Mouse (Mus musculus): ENCODE results near the gene Ndufa4. TPM values are rescaled to one million over a fixed set of nuclear protein-coding genes. Genes with fewer than 3 reads are reported as not detected.

Ndufa4 gene
- polyA plus RNA-seq (2012; ENCODE audit: insufficient read depth, low replicate concordance), result 21.3 TPM in 1 of 2 replicates, not detected in the other

GRCm38 (mm10) chr6:11907269-11908032, at the start of gene Ndufa4, which contains the start of gene Phf14:
Gene Ndufa4, minus strand, starts transcription at chr6:11907497.
Gene Phf14, plus strand, starts transcription at chr6:11907809.
- no peak for TF ChIP-seq GATA1 (IDR thresholded peaks at IDR 0.05; ENCODE audit: borderline replicate concordance, low read length)
- no peak for TF ChIP-seq FLI1 (IDR thresholded peaks at IDR 0.05; ENCODE audit: low read length)
- Histone ChIP-seq H3K9me3 (no peaks in the 10 kb centered on the region), H3K4me3 (replicated peaks) (peak within 1 kb of the TSS; percentile 98), H3K36me3 (replicated peaks; ENCODE audit: low read length) (peaks cover 37% of the 10 kb centered on the region), H3K4me1 (peaks cover 41% of the 10 kb centered on the region), H3K27me3 (replicated peaks) (no peaks in the 10 kb centered on the region)

- Histone ChIP-seq H3K9me3 (no peaks in the 10 kb centered on the region), H3K4me3 (replicated peaks) (peak overlapping the region; percentile 40), H3K36me3 (replicated peaks; ENCODE audit: low read length) (peaks cover 55% of the 10 kb centered on the region), H3K27me3 (replicated peaks) (no peaks in the 10 kb centered on the region), H3K4me1 (peaks cover 58% of the 10 kb centered on the region)
- TF ChIP-seq FLI1 (IDR thresholded peaks at IDR 0.05; ENCODE audit: low read length) (no peak), GATA1 (IDR thresholded peaks at IDR 0.05; ENCODE audit: borderline replicate concordance, low read length) (no peak)
Observed at GRCm38 (mm10) chr6:11948100-11948499, 40.8 kb upstream of the Ndufa4 start.

- Histone ChIP-seq H3K36me3 (replicated peaks; ENCODE audit: low read length) (peaks cover 60% of the 10 kb centered on the region), H3K27me3 (replicated peaks) (no peaks in the 10 kb centered on the region), H3K9me3 (no peaks in the 10 kb centered on the region), H3K4me1 (peaks cover 64% of the 10 kb centered on the region), H3K4me3 (replicated peaks) (no peak overlapping the region)
- no peak for TF ChIP-seq FLI1 (IDR thresholded peaks at IDR 0.05; ENCODE audit: low read length)
Observed at GRCm38 (mm10) chr6:11942089-11942488, 34.8 kb upstream of the Ndufa4 start.

GRCm38 (mm10) chr6:11940895-11941294, 33.6 kb upstream of the Ndufa4 start:
- Histone ChIP-seq H3K27me3 (replicated peaks) (no peaks in the 10 kb centered on the region), H3K4me1 (peaks cover 55% of the 10 kb centered on the region), H3K9me3 (no peaks in the 10 kb centered on the region), H3K36me3 (replicated peaks; ENCODE audit: low read length) (peaks cover 52% of the 10 kb centered on the region), H3K4me3 (replicated peaks) (no peak overlapping the region)
- no peak for TF ChIP-seq GATA1 (IDR thresholded peaks at IDR 0.05; ENCODE audit: borderline replicate concordance, low read length)
- no peak for TF ChIP-seq FLI1 (IDR thresholded peaks at IDR 0.05; ENCODE audit: low read length)

- Histone ChIP-seq H3K9me3 (no peaks in the 10 kb centered on the region), H3K36me3 (replicated peaks; ENCODE audit: low read length) (peaks cover 33% of the 10 kb centered on the region), H3K4me3 (replicated peaks) (no peak overlapping the region), H3K27me3 (replicated peaks) (no peaks in the 10 kb centered on the region), H3K4me1 (peaks cover 13% of the 10 kb centered on the region; the same call in 1 of the 2 replicates)
- no peak for TF ChIP-seq FLI1 (IDR thresholded peaks at IDR 0.05; ENCODE audit: low read length)
- no peak for TF ChIP-seq GATA1 (IDR thresholded peaks at IDR 0.05; ENCODE audit: borderline replicate concordance, low read length)
Observed at GRCm38 (mm10) chr6:11933403-11933802, 26.1 kb upstream of the Ndufa4 start.

- Histone ChIP-seq H3K36me3 (replicated peaks; ENCODE audit: low read length) (peaks cover 30% of the 10 kb centered on the region), H3K27me3 (replicated peaks) (no peaks in the 10 kb centered on the region), H3K9me3 (peaks cover 4% of the 10 kb centered on the region; the same call in 1 of the 2 replicates), H3K4me1 (peaks cover 21% of the 10 kb centered on the region), H3K4me3 (replicated peaks) (peak overlapping the region; percentile 31)
- no peak for TF ChIP-seq FLI1 (IDR thresholded peaks at IDR 0.05; ENCODE audit: low read length)
- TF ChIP-seq GATA1 (IDR thresholded peaks at IDR 0.05; ENCODE audit: borderline replicate concordance, low read length), result no peak
Observed at GRCm38 (mm10) chr6:11927485-11927884, 20.2 kb upstream of the Ndufa4 start.

GRCm38 (mm10) chr6:11926082-11926595, 18.8 kb upstream of the Ndufa4 start:
- peak overlapping the region; percentile 99 for H3K4me3 ChIP-seq (replicated peaks)
- peaks cover 34% of the 10 kb centered on the region for H3K36me3 ChIP-seq (replicated peaks; ENCODE audit: low read length)
- no peaks in the 10 kb centered on the region for H3K27me3 ChIP-seq (replicated peaks)
- peaks cover 4% of the 10 kb centered on the region; the same call in 1 of the 2 replicates for H3K9me3 ChIP-seq
- peaks cover 19% of the 10 kb centered on the region for H3K4me1 ChIP-seq
- no peak for TF ChIP-seq GATA1 (IDR thresholded peaks at IDR 0.05; ENCODE audit: borderline replicate concordance, low read length)

- H3K4me1 ChIP-seq, result peaks cover 19% of the 10 kb centered on the region
- H3K9me3 ChIP-seq, result peaks cover 4% of the 10 kb centered on the region; the same call in 1 of the 2 replicates
- TF ChIP-seq GATA1 (IDR thresholded peaks at IDR 0.05; ENCODE audit: borderline replicate concordance, low read length) (no peak), FLI1 (IDR thresholded peaks at IDR 0.05; ENCODE audit: low read length) (no peak)
Observed at GRCm38 (mm10) chr6:11925496-11926041, 18.3 kb upstream of the Ndufa4 start.

GRCm38 (mm10) chr6:11908170-11908569, 873 bp upstream of the Ndufa4 start:
- Histone ChIP-seq H3K27me3 (replicated peaks) (no peaks in the 10 kb centered on the region), H3K4me3 (replicated peaks) (peak overlapping the region; percentile 98), H3K36me3 (replicated peaks; ENCODE audit: low read length) (peaks cover 30% of the 10 kb centered on the region), H3K4me1 (peaks cover 36% of the 10 kb centered on the region), H3K9me3 (no peaks in the 10 kb centered on the region)
- no peak for TF ChIP-seq GATA1 (IDR thresholded peaks at IDR 0.05; ENCODE audit: borderline replicate concordance, low read length)
- TF ChIP-seq FLI1 (IDR thresholded peaks at IDR 0.05; ENCODE audit: low read length), result no peak

More at GRCm38 (mm10) chr6:11925496-11926041, 18.3 kb upstream of the Ndufa4 start:
- peak overlapping the region; percentile 99 for H3K4me3 ChIP-seq (replicated peaks)
- H3K36me3 ChIP-seq (replicated peaks; ENCODE audit: low read length), result peaks cover 34% of the 10 kb centered on the region
- no peaks in the 10 kb centered on the region for H3K27me3 ChIP-seq (replicated peaks)

- TF ChIP-seq FLI1 (IDR thresholded peaks at IDR 0.05; ENCODE audit: low read length) (no peak), GATA1 (IDR thresholded peaks at IDR 0.05; ENCODE audit: borderline replicate concordance, low read length) (no peak)
- no peaks in the 10 kb centered on the region for H3K9me3 ChIP-seq
- peak overlapping the region; percentile 98 for H3K4me3 ChIP-seq (replicated peaks)
- peaks cover 43% of the 10 kb centered on the region for H3K36me3 ChIP-seq (replicated peaks; ENCODE audit: low read length)
- no peaks in the 10 kb centered on the region for H3K27me3 ChIP-seq (replicated peaks)
- H3K4me1 ChIP-seq, result peaks cover 43% of the 10 kb centered on the region
Observed at GRCm38 (mm10) chr6:11906890-11907268, 418 bp downstream of the Ndufa4 start.
